Mouse (Mus musculus): ENCODE results near the gene Serpinb8.

GRCm38 (mm10) chr1:107622017-107622416 is 32.2 kb downstream of the Serpinb8 start:
- TF ChIP-seq GATA1 (IDR thresholded peaks at IDR 0.05; ENCODE audit: borderline replicate concordance, low read length), result no peak
- TF ChIP-seq FLI1 (IDR thresholded peaks at IDR 0.05; ENCODE audit: low read length), result no peak

Data from megakaryocyte, embryonic 14.5 days (primary cell).